Mouse (Mus musculus) erythroid progenitor cell, adult 5-6 weeks (primary cell): ENCODE results near the gene Zfp987. TPM values are rescaled to one million over a fixed set of nuclear protein-coding genes. Genes with fewer than 3 reads are reported as not detected.

ENCODE experiments used
- ATAC-seq: replicated peaks from 2 replicates; pipeline ENCODE4 v1.8.0; 2016; ENCODE audit warnings: moderate number of reproducible peaks, mild to moderate bottlenecking, moderate TSS enrichment, inconsistent platforms; ENCODE audit not compliant: poor library complexity, low FRiP score, severe bottlenecking
- total RNA-seq, 2 experiments: library from RNA; stranded (forward) in 1 of 2; stranded (reverse) in 1 of 2; fragments of 150-400 nt in 1 of 2; fragments of 186-747, 209-891 nt in 1 of 2; gene quantifications; 2 replicates each; pipeline versions ENCODE4 v1.2.3 to v1.2.4; 2015 to 2017; ENCODE audit warnings: low replicate concordance in 2 of 2

Zfp987 gene
- total RNA-seq, 2 experiments from 2014 or later: 1.7 TPM; not detected in 1

DNA sequence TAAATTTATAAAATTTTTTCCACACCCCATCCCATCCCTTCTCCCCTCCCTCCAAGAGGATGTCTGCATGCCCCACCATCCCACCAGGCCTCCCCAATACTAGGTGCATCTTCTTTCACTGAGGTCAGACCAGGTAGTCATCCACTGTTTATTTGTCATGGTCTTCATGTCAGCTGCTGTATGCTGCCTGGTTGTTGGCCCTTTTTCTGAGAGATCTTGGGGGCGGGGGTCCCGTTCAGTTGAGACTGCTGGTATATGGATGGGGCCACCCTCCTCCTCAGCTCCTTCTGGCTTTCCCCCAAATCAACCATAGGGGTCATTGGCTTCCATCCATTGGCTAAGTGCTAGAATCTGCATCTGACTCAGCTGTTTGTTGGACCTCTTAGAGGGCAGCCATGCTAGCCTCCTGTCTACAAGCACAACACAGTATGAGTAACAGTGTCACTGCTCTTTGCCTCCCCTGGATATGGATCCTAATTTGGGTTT is 71.7 kb downstream of the Zfp987 start:
- peak; percentile 49; the same call in 1 of the 2 replicates for ATAC-seq

DNA sequence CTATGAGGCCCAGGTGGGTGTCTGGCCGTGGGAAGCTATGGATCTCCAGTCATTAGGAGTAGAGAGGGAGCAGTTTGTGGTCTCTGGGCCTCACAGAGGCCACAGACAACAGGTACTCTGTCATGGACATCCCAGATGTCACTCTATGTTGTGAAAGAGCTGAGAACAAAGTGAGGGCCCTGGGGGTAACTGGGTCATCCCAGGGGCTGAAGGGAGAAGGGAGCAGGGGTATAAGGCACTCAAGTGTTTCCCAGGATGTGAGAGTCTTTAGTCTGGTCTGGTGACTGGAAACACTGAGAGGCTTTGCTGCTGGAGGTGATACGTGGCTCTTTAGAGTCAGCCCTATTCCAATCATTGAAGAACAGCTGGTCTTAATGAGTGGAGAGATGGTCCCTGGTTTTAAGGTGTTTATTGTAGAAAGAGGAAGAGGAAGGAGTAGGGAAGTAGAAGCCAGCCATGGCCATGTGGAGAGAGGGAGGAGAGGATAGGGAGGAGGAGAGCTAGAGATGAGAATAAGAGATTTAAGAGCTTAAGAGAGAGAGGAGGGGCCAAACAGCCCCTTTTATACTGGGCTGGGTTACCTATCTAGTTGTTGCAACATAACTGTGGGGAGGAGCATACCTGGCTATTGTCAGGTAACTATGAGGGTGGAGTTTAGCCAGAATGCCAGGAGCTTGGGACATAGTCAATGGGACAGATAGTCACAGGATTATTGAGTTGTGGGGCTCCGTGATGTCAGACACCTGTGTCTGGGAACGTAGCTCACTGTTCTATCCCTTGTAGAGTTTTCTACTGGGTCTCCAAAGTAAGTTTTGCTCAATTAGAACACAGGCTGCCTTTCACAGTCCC is 76.5 kb downstream of the Zfp987 start:
- peak; percentile 49 for ATAC-seq

Other genes starting within 250 kb of the Zfp987 start
- gene Zfp986, start 228.5 kb upstream of the Zfp987 start, total RNA-seq (2015; ENCODE audit: low replicate concordance): not detected in 2 replicates
- not detected in 2 replicates for gene Zfp986, start 228.5 kb upstream of the Zfp987 start, total RNA-seq (2017; ENCODE audit: low replicate concordance)
- not detected in 2 replicates for gene Zfp600, start 59.5 kb downstream of the Zfp987 start, total RNA-seq (2015; ENCODE audit: low replicate concordance)
- not detected in 2 replicates for gene Zfp600, start 59.5 kb downstream of the Zfp987 start, total RNA-seq (2017; ENCODE audit: low replicate concordance)